Mouse (Mus musculus): ENCODE data around the gene Wdr41. TPM values are rescaled to one million over a fixed set of nuclear protein-coding genes. Genes with fewer than 3 reads are reported as not detected.

Gene Wdr41
- 20.6 and 25.0 TPM in 2 replicates for polyA plus RNA-seq (2014; fragmentation: Nextera tagmentation; extraction: Ambion mirVana)

DNA sequence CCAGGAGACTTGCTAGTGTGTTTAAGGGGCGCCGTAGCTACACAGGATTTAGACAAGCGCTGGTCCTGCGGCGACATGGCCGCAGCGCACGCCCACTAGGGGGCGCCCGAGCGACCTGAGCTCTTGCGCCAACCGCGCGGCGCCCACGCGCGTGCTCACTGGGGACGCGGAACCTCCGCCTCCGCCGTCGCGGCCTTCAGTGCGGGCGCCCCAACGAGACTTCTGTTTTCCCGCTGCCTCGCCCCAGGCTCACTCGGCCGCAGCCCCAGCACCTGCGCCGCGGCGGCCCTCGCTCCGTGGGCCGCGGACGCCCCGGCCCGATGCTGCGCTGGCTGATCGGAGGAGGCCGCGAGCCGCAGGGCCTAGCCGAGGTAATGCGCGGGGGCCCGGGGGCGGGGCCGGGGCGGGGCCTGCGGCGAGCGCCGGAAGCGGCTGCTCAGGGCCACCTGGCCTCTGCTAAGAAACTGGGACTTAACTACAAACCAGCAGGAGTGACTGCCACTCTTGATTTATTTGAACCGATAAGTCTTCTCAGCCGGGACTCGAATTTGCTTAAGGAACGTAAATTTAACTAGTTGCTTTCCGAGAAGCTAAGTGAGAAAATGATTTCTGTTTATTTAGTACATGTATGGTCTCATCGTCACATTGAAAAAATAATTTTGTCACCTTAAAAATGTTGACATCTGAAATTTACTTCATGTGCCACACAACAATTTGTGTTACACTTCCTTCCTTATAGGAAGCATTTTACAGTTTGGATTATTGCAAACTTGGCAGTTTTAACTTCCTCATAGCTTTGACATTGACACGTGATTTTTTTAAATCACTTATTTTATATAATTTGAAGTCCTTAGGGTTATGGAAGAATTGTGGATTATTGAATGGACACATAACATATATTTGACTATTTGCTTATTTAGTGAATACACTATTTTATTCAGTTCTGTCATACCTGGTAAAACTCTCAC lies at the start of gene Wdr41:
TSS of gene Wdr41 (plus strand) at position 126 of the 968 bp plus-strand sequence.
- no peaks in the 10 kb centered on the region for H3K36me3 ChIP-seq (ENCODE audit: control insufficient read depth, insufficient read depth, low read length)
- H3K27me3 ChIP-seq (ENCODE audit: control insufficient read depth, insufficient read depth, low read length): no peaks in the 10 kb centered on the region
- H3K4me1 ChIP-seq (replicated peaks; ENCODE audit: control insufficient read depth, insufficient read depth, low read length): 0 out of 2 replicates have a peak, but pooled peaks cover 2% of the 10 kb centered on the region
- peak; percentile 98 for ATAC-seq (ENCODE audit: low FRiP score)
- peak within 1 kb of the TSS; percentile 36 for H3K4me2 ChIP-seq (replicated peaks; ENCODE audit: low read depth, low read length)
- H3K9me3 ChIP-seq (ENCODE audit: control insufficient read depth, low read length): no peaks in the 10 kb centered on the region
- peak within 1 kb of the TSS; percentile 92 for H3K27ac ChIP-seq (ENCODE audit: low read depth, low read length)
- 2% methylated on average over 56 of the region's 68 CpGs for WGBS
- peak; percentile 98 for DNase-seq (ENCODE audit: low spot score)
- H3K9ac ChIP-seq (ENCODE audit: low read depth, low read length): peak within 1 kb of the TSS; percentile 94
- peak within 1 kb of the TSS; percentile 71 for H3K4me3 ChIP-seq (ENCODE audit: low read depth, low read length)

DNA sequence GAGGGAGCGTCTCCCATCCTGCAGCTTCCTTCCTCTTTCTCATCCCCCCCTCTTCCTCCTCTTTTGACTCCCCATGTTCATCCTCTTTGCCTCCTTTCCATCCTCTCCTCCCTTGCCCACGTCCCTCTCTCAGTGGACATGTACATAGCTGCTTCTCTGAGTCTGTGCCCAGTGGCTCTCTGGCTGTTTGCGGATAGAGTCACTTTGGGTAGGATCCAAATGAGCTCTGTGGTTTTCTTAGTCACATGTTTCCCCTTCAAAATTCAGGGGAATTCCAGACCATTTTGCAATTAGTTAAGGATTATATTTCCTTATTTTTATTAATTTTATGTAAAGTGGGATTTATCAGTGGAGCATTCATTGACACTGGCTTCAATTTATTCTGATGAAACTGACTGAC lies 48.1 kb upstream of the Wdr41 start:
- H3K9me3 ChIP-seq (ENCODE audit: control insufficient read depth, low read length): no peaks in the 10 kb centered on the region
- 87% methylated on average over 3 of the region's 3 CpGs for WGBS
- DNase-seq (ENCODE audit: low spot score) (no peak), ATAC-seq (ENCODE audit: low FRiP score) (no peak)
- H3K4me3 ChIP-seq (ENCODE audit: low read depth, low read length): no peak overlapping the region
- H3K4me1 ChIP-seq (replicated peaks; ENCODE audit: control insufficient read depth, insufficient read depth, low read length): no peaks in the 10 kb centered on the region
- no peak overlapping the region for H3K27ac ChIP-seq (ENCODE audit: low read depth, low read length)
- no peak overlapping the region for H3K4me2 ChIP-seq (replicated peaks; ENCODE audit: low read depth, low read length)
- H3K27me3 ChIP-seq (ENCODE audit: control insufficient read depth, insufficient read depth, low read length): no peaks in the 10 kb centered on the region
- H3K36me3 ChIP-seq (ENCODE audit: control insufficient read depth, insufficient read depth, low read length): no peaks in the 10 kb centered on the region
- H3K9ac ChIP-seq (ENCODE audit: low read depth, low read length): no peak overlapping the region

DNA sequence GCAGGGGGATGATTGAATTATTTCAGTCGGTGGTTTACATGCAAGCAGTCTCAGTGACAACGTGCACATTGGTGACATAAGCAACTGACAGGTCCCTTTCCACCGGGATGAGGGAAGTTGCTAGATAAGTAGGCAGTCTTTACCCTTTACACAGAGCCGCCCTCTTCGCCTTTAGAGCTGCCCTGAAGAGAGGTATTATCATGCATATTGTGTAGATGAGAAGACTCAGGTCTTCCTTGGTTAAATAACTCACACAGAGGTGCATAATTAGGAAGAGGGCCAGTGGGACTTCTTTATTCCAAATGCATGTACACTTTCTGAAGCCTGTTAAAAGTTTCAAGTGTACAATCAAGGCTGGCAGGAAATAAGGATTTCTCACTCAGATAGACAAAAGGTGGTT lies 37.7 kb upstream of the Wdr41 start:
- 49% methylated on average over 5 of the region's 5 CpGs for WGBS
- H3K9ac ChIP-seq (ENCODE audit: low read depth, low read length): no peak overlapping the region
- H3K27me3 ChIP-seq (ENCODE audit: control insufficient read depth, insufficient read depth, low read length): no peaks in the 10 kb centered on the region

GRCm38 (mm10) chr13:94940104-94940503 lies 36.0 kb upstream of the Wdr41 start:
- Histone ChIP-seq H3K9me3 (ENCODE audit: control insufficient read depth, low read length) (no peaks in the 10 kb centered on the region), H3K4me2 (replicated peaks; ENCODE audit: low read depth, low read length) (no peak overlapping the region), H3K4me3 (ENCODE audit: low read depth, low read length) (no peak overlapping the region), H3K27me3 (ENCODE audit: control insufficient read depth, insufficient read depth, low read length) (no peaks in the 10 kb centered on the region), H3K36me3 (ENCODE audit: control insufficient read depth, insufficient read depth, low read length) (no peaks in the 10 kb centered on the region), H3K27ac (ENCODE audit: low read depth, low read length) (no peak overlapping the region), H3K4me1 (replicated peaks; ENCODE audit: control insufficient read depth, insufficient read depth, low read length) (no peaks in the 10 kb centered on the region), H3K9ac (ENCODE audit: low read depth, low read length) (no peak overlapping the region)
- DNase-seq (ENCODE audit: low spot score): no peak
- 73% methylated on average over 5 of the region's 5 CpGs for WGBS
- no peak for ATAC-seq (ENCODE audit: low FRiP score)

More for the DNA sequence above, 37.7 kb upstream of the Wdr41 start:
- H3K36me3 ChIP-seq (ENCODE audit: control insufficient read depth, insufficient read depth, low read length): no peaks in the 10 kb centered on the region
- DNase-seq (ENCODE audit: low spot score) (no peak), ATAC-seq (ENCODE audit: low FRiP score) (no peak)
- H3K4me3 ChIP-seq (ENCODE audit: low read depth, low read length): no peak overlapping the region
- H3K27ac ChIP-seq (ENCODE audit: low read depth, low read length): no peak overlapping the region
- H3K4me2 ChIP-seq (replicated peaks; ENCODE audit: low read depth, low read length): no peak overlapping the region
- no peaks in the 10 kb centered on the region for H3K9me3 ChIP-seq (ENCODE audit: control insufficient read depth, low read length)
- H3K4me1 ChIP-seq (replicated peaks; ENCODE audit: control insufficient read depth, insufficient read depth, low read length): no peaks in the 10 kb centered on the region

GRCm38 (mm10) chr13:94941230-94941629 lies 34.9 kb upstream of the Wdr41 start:
- Histone ChIP-seq H3K36me3 (ENCODE audit: control insufficient read depth, insufficient read depth, low read length) (no peaks in the 10 kb centered on the region), H3K27ac (ENCODE audit: low read depth, low read length) (no peak overlapping the region), H3K9ac (ENCODE audit: low read depth, low read length) (no peak overlapping the region), H3K9me3 (ENCODE audit: control insufficient read depth, low read length) (no peaks in the 10 kb centered on the region), H3K4me1 (replicated peaks; ENCODE audit: control insufficient read depth, insufficient read depth, low read length) (no peaks in the 10 kb centered on the region), H3K4me2 (replicated peaks; ENCODE audit: low read depth, low read length) (no peak overlapping the region), H3K27me3 (ENCODE audit: control insufficient read depth, insufficient read depth, low read length) (no peaks in the 10 kb centered on the region), H3K4me3 (ENCODE audit: low read depth, low read length) (no peak overlapping the region)
- DNase-seq (ENCODE audit: low spot score) (peak; percentile 84), ATAC-seq (ENCODE audit: low FRiP score) (no peak)
- WGBS: 23% methylated on average over 4 of the region's 4 CpGs

GRCm38 (mm10) chr13:94955941-94956340 lies 20.2 kb upstream of the Wdr41 start:
- no peaks in the 10 kb centered on the region for H3K36me3 ChIP-seq (ENCODE audit: control insufficient read depth, insufficient read depth, low read length)
- no peaks in the 10 kb centered on the region for H3K4me1 ChIP-seq (replicated peaks; ENCODE audit: control insufficient read depth, insufficient read depth, low read length)
- WGBS: 75% methylated on average over 6 of the region's 6 CpGs
- no peak overlapping the region for H3K4me3 ChIP-seq (ENCODE audit: low read depth, low read length)
- ATAC-seq (ENCODE audit: low FRiP score): no peak
- no peak overlapping the region for H3K4me2 ChIP-seq (replicated peaks; ENCODE audit: low read depth, low read length)
- no peaks in the 10 kb centered on the region for H3K9me3 ChIP-seq (ENCODE audit: control insufficient read depth, low read length)
- no peaks in the 10 kb centered on the region for H3K27me3 ChIP-seq (ENCODE audit: control insufficient read depth, insufficient read depth, low read length)
- no peak for DNase-seq (ENCODE audit: low spot score)
- H3K27ac ChIP-seq (ENCODE audit: low read depth, low read length): no peak overlapping the region
- H3K9ac ChIP-seq (ENCODE audit: low read depth, low read length): no peak overlapping the region

DNA sequence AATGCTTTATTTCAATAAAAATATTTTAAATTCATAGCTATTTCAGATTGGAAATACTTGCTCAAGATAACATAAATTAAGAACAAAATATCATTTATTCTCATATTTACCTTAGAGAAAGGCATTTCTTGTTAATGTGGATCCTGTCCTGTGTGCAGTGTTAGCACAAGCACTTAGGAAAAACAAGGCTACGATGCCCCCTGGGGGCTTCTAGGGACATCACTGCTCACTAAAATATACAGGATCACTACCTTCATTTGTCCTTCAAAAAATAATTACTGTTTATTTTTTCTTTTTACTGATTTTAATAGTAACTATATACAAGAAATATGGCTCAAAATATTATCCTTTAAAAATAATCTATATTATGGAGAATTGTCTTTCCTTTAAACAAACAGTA lies 18.2 kb upstream of the Wdr41 start:
- Histone ChIP-seq H3K36me3 (ENCODE audit: control insufficient read depth, insufficient read depth, low read length) (no peaks in the 10 kb centered on the region), H3K9ac (ENCODE audit: low read depth, low read length) (no peak overlapping the region), H3K9me3 (ENCODE audit: control insufficient read depth, low read length) (no peaks in the 10 kb centered on the region), H3K4me1 (replicated peaks; ENCODE audit: control insufficient read depth, insufficient read depth, low read length) (no peaks in the 10 kb centered on the region), H3K4me3 (ENCODE audit: low read depth, low read length) (no peak overlapping the region), H3K4me2 (replicated peaks; ENCODE audit: low read depth, low read length) (no peak overlapping the region), H3K27ac (ENCODE audit: low read depth, low read length) (no peak overlapping the region), H3K27me3 (ENCODE audit: control insufficient read depth, insufficient read depth, low read length) (no peaks in the 10 kb centered on the region)
- 72% methylated on average over 1 of the region's 1 CpGs for WGBS
- ATAC-seq (ENCODE audit: low FRiP score) (no peak), DNase-seq (ENCODE audit: low spot score) (peak; percentile 58)

DNA sequence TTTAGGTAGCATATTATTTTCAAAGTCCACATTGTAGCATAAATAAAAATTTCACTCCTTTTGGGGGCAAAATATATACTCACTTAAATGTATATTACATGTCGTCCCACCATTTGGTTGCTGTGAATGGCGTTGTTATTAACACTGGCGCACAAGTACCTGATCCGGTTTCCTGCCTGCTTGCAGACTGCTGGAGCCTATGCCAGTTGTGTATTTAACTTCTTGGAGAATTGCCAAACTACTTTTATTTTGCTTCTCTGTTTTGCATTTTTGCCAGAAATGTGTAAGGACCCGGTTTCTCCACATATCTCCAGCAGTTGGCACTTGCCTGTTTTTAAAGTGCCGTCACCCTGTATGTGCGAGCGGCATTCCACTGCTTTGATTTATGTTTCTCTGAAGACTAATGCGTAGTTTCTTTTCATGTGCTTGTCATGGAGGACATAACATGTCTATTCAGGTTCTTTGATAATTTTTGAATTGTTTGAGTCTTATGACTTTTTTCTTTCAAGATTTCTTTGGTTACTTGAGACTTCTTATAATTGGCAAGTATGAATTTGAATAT lies 6.1 kb upstream of the Wdr41 start:
- Histone ChIP-seq H3K4me1 (replicated peaks; ENCODE audit: control insufficient read depth, insufficient read depth, low read length) (no peaks in the 10 kb centered on the region), H3K9ac (ENCODE audit: low read depth, low read length) (no peak overlapping the region), H3K27ac (ENCODE audit: low read depth, low read length) (no peak overlapping the region), H3K4me2 (replicated peaks; ENCODE audit: low read depth, low read length) (no peak overlapping the region), H3K4me3 (ENCODE audit: low read depth, low read length) (no peak overlapping the region), H3K27me3 (ENCODE audit: control insufficient read depth, insufficient read depth, low read length) (no peaks in the 10 kb centered on the region), H3K36me3 (ENCODE audit: control insufficient read depth, insufficient read depth, low read length) (no peaks in the 10 kb centered on the region), H3K9me3 (ENCODE audit: control insufficient read depth, low read length) (no peaks in the 10 kb centered on the region)
- WGBS: 93% methylated on average over 9 of the region's 9 CpGs
- no peak for DNase-seq (ENCODE audit: low spot score)
- no peak for ATAC-seq (ENCODE audit: low FRiP score)

Data from hindbrain, embryonic 11.5 days (tissue).